Mouse (Mus musculus): ENCODE measurements around the gene Trim50.

- TF ChIP-seq CTCF (IDR thresholded peaks at IDR 0.05; ENCODE audit: low read depth, low read length): no peak
- TF ChIP-seq POLR2A (IDR thresholded peaks at IDR 0.05; ENCODE audit: insufficient read depth, low read length): no peak
Observed at GRCm38 (mm10) chr5:135404623-135405022, 51.5 kb downstream of the Trim50 start.

Data from ES-Bruce4 (cell line).